Mouse (Mus musculus): ENCODE results near the gene Gm18596. TPM values are rescaled to one million over a fixed set of nuclear protein-coding genes. Genes with fewer than 3 reads are reported as not detected.
"Not testable (repeated sequence)": the region's sequence is repeated elsewhere in the genome, so short reads cannot be mapped to it uniquely, and the experiment has no call there.

Gene Gm18596
- total and polyA plus RNA-seq, 2 experiments from 2014 or later: not detected

DNA sequence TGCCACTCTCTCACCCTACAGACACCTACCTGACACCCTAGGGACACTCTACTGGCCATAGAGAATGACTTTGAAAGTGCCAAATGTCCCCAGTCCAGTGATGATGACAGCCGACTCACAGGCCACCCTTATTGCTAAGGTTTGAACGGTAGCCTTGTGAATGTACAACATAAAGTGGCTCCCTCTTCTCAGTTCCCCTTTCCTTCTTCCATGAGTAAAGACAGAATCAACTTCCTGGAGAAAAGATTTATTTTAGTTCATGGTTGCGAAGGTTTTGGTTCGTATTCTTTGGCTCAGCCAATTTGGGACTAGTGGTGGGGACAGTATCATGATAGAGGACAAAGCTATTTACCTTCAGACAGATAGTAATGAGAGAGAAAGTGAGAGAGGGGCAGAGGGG is 3.5 kb downstream of the Gm18596 start:
- ATAC-seq (ENCODE audit: low FRiP score): no peak
- H3K4me1 ChIP-seq (ENCODE audit: insufficient read depth, low read length): no peaks in the 10 kb centered on the region
- no peak for DNase-seq (ENCODE audit: low spot score)
- H3K4me3 ChIP-seq (ENCODE audit: low read depth, low read length): no peak overlapping the region
- no peaks in the 10 kb centered on the region for H3K9me3 ChIP-seq (ENCODE audit: low read length)
- no peak for TF ChIP-seq CTCF (IDR thresholded peaks at IDR 0.05)
- no peak overlapping the region for H3K4me2 ChIP-seq (ENCODE audit: low read depth, low read length, poor library complexity, severe bottlenecking)
- WGBS: 93% methylated on average over 4 of the region's 4 CpGs
- no peaks in the 10 kb centered on the region for H3K36me3 ChIP-seq (ENCODE audit: insufficient read depth, low read length)
- H3K9ac ChIP-seq (replicated peaks; ENCODE audit: low read length, poor library complexity, severe bottlenecking): no peak overlapping the region
- no peak overlapping the region for H3K27ac ChIP-seq (ENCODE audit: low read depth, low read length)
- H3K27me3 ChIP-seq (ENCODE audit: insufficient read depth, low read length): no peaks in the 10 kb centered on the region

DNA sequence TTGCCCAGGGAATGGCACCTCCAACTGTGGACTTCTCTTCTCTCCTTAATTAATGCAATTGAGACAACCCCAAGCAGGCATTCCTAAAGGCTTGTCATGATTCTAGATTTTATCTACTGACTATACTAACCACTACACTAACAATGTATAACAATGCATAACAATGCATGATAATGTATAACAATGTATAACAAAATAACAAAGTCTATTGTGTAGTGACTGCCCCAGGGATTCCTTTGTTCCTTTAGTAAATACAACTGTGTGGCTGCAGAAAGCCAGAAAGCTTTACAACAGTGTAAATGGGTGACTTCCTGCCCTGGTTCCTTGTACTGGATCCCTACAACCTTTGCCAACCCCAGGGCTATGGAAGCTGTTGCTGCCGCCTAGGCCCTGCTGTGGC is 6.5 kb downstream of the Gm18596 start:
- 93% methylated on average over 1 of the region's 1 CpGs for WGBS
- no peaks in the 10 kb centered on the region for H3K27me3 ChIP-seq (ENCODE audit: insufficient read depth, low read length)

GRCm38 (mm10) chr10:77729241-77729640 is 13.2 kb downstream of the Gm18596 start:
- H3K27me3 ChIP-seq (ENCODE audit: insufficient read depth, low read length): no peaks in the 10 kb centered on the region
- no peak for DNase-seq (ENCODE audit: low spot score)

More for the DNA sequence above, 6.5 kb downstream of the Gm18596 start:
- Histone ChIP-seq H3K4me3 (ENCODE audit: low read depth, low read length) (no peak overlapping the region), H3K36me3 (ENCODE audit: insufficient read depth, low read length) (no peaks in the 10 kb centered on the region), H3K9me3 (ENCODE audit: low read length) (no peaks in the 10 kb centered on the region), H3K9ac (replicated peaks; ENCODE audit: low read length, poor library complexity, severe bottlenecking) (no peak overlapping the region), H3K27ac (ENCODE audit: low read depth, low read length) (no peak overlapping the region), H3K4me1 (ENCODE audit: insufficient read depth, low read length) (no peaks in the 10 kb centered on the region), H3K4me2 (ENCODE audit: low read depth, low read length, poor library complexity, severe bottlenecking) (no peak overlapping the region)
- ATAC-seq (ENCODE audit: low FRiP score) (no peak), DNase-seq (ENCODE audit: low spot score) (no peak)
- no peak for TF ChIP-seq CTCF (IDR thresholded peaks at IDR 0.05)

DNA sequence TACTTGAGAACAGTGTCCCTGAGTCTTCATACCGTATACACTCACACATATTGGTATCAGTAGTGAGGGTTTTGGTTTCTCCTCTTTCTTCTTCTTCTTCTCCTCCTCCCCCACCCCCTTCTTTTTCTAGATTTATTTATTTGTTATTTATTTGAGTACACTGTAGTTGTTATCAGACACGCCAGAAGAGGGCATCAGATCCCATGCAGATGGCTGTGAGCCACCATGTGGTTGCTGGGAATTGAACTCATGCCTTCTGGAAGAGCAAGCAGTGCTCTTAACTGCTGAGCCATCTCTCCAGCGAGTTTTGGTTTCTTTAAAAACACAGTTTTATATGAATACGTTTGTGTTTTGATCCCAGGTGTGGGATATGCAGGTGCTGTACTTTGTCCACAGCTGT is 14.2 kb downstream of the Gm18596 start:
- 71% methylated on average over 4 of the region's 4 CpGs for WGBS
- H3K9ac ChIP-seq (replicated peaks; ENCODE audit: low read length, poor library complexity, severe bottlenecking): no peak overlapping the region
- no peak overlapping the region for H3K27ac ChIP-seq (ENCODE audit: low read depth, low read length)
- H3K4me2 ChIP-seq (ENCODE audit: low read depth, low read length, poor library complexity, severe bottlenecking): no peak overlapping the region
- H3K9me3 ChIP-seq (ENCODE audit: low read length): no peaks in the 10 kb centered on the region
- H3K4me3 ChIP-seq (ENCODE audit: low read depth, low read length): no peak overlapping the region
- ATAC-seq (ENCODE audit: low FRiP score): no peak
- H3K27me3 ChIP-seq (ENCODE audit: insufficient read depth, low read length): no peaks in the 10 kb centered on the region
- TF ChIP-seq CTCF (IDR thresholded peaks at IDR 0.05): peak; percentile 41
- H3K4me1 ChIP-seq (ENCODE audit: insufficient read depth, low read length): no peaks in the 10 kb centered on the region
- no peak for DNase-seq (ENCODE audit: low spot score)
- H3K36me3 ChIP-seq (ENCODE audit: insufficient read depth, low read length): no peaks in the 10 kb centered on the region

More at GRCm38 (mm10) chr10:77729241-77729640, 13.2 kb downstream of the Gm18596 start:
- no peaks in the 10 kb centered on the region for H3K36me3 ChIP-seq (ENCODE audit: insufficient read depth, low read length)
- H3K4me1 ChIP-seq (ENCODE audit: insufficient read depth, low read length): no peaks in the 10 kb centered on the region
- H3K4me2 ChIP-seq (ENCODE audit: low read depth, low read length, poor library complexity, severe bottlenecking): no peak overlapping the region
- WGBS: 57% methylated on average over 4 of the region's 4 CpGs
- peak; percentile 46 for TF ChIP-seq CTCF (IDR thresholded peaks at IDR 0.05)
- H3K4me3 ChIP-seq (ENCODE audit: low read depth, low read length): no peak overlapping the region
- H3K9me3 ChIP-seq (ENCODE audit: low read length): no peaks in the 10 kb centered on the region
- no peak overlapping the region for H3K27ac ChIP-seq (ENCODE audit: low read depth, low read length)
- no peak for ATAC-seq (ENCODE audit: low FRiP score)
- H3K9ac ChIP-seq (replicated peaks; ENCODE audit: low read length, poor library complexity, severe bottlenecking): no peak overlapping the region

DNA sequence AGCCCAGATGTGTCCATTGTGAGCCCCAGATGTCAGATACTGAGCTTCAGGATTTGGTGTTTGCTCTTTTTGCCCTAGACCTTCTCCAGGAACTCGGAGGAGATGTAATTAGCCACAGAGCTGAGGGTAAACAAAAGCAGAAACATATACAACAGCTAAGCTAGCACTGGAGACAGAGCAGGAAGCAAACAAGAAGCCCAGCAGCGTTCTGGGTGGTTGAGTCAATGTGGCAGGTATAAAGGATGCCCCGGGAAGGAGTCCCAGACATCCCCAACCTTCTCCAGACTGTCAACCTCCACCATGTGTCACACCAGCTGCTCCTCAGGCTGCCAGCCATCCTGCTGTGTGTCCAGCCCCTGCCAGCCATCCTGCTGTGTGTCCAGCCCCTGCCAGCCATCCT is 16.3 kb downstream of the Gm18596 start, which contains the start of gene Gm10100:
TSS of gene Gm10100 (plus strand) at position 301 of the 400 bp plus-strand sequence.
- no peaks in the 10 kb centered on the region for H3K9me3 ChIP-seq (ENCODE audit: low read length)

DNA sequence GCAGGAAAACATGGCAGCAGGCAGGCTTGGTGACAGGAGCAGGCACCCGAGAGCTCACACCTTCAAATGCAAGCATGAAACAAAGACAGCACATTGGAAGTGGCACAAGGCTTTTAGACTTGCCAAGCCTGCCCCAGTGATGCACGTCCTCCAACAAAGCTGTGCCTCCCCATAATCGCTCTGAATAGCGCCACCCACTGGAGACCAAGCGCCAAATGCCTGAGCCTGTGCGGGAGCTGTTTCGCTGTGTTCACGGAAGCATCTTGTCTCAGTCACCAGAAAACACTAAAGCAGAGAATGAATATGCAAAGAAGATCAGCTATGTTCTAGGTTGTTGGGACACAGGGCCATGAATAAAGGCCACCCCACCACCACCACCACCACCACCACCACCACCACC is 17.6 kb downstream of the Gm18596 start:
- no peak overlapping the region for H3K27ac ChIP-seq (ENCODE audit: low read depth, low read length)
- no peak overlapping the region for H3K4me3 ChIP-seq (ENCODE audit: low read depth, low read length)
- DNase-seq (ENCODE audit: low spot score) (no peak), ATAC-seq (ENCODE audit: low FRiP score) (no peak)
- TF ChIP-seq CTCF (IDR thresholded peaks at IDR 0.05): no peak
- no peak overlapping the region for H3K4me2 ChIP-seq (ENCODE audit: low read depth, low read length, poor library complexity, severe bottlenecking)
- no peaks in the 10 kb centered on the region for H3K36me3 ChIP-seq (ENCODE audit: insufficient read depth, low read length)
- no peak overlapping the region for H3K9ac ChIP-seq (replicated peaks; ENCODE audit: low read length, poor library complexity, severe bottlenecking)
- no peaks in the 10 kb centered on the region for H3K27me3 ChIP-seq (ENCODE audit: insufficient read depth, low read length)
- 73% methylated on average over 8 of the region's 8 CpGs for WGBS
- no peaks in the 10 kb centered on the region for H3K9me3 ChIP-seq (ENCODE audit: low read length)
- H3K4me1 ChIP-seq (ENCODE audit: insufficient read depth, low read length): no peaks in the 10 kb centered on the region

More for the DNA sequence above, 16.3 kb downstream of the Gm18596 start, which contains the start of gene Gm10100:
- 37% methylated on average over 3 of the region's 3 CpGs for WGBS
- no peak within 1 kb of the TSS for H3K9ac ChIP-seq (replicated peaks; ENCODE audit: low read length, poor library complexity, severe bottlenecking)
- no peak within 1 kb of the TSS for H3K27ac ChIP-seq (ENCODE audit: low read depth, low read length)
- H3K27me3 ChIP-seq (ENCODE audit: insufficient read depth, low read length): no peaks in the 10 kb centered on the region
- TF ChIP-seq CTCF (IDR thresholded peaks at IDR 0.05): no peak
- no peaks in the 10 kb centered on the region for H3K4me1 ChIP-seq (ENCODE audit: insufficient read depth, low read length)
- no peak within 1 kb of the TSS for H3K4me3 ChIP-seq (ENCODE audit: low read depth, low read length)
- no peaks in the 10 kb centered on the region for H3K36me3 ChIP-seq (ENCODE audit: insufficient read depth, low read length)
- DNase-seq (ENCODE audit: low spot score) (no peak), ATAC-seq (ENCODE audit: low FRiP score) (no peak)
- no peak within 1 kb of the TSS for H3K4me2 ChIP-seq (ENCODE audit: low read depth, low read length, poor library complexity, severe bottlenecking)

GRCm38 (mm10) chr10:77720299-77720698 is 22.1 kb downstream of the Gm18596 start, which contains the start of gene Krtap12-1:
TSS of gene Krtap12-1 (plus strand) at chr10:77720599.
- H3K36me3 ChIP-seq (ENCODE audit: insufficient read depth, low read length); ATAC-seq (ENCODE audit: low FRiP score); H3K9ac ChIP-seq (replicated peaks; ENCODE audit: low read length, poor library complexity, severe bottlenecking); H3K27ac ChIP-seq (ENCODE audit: low read depth, low read length); H3K4me1 ChIP-seq (ENCODE audit: insufficient read depth, low read length); H3K9me3 ChIP-seq (ENCODE audit: low read length); H3K27me3 ChIP-seq (ENCODE audit: insufficient read depth, low read length); H3K4me3 ChIP-seq (ENCODE audit: low read depth, low read length); DNase-seq (ENCODE audit: low spot score); H3K4me2 ChIP-seq (ENCODE audit: low read depth, low read length, poor library complexity, severe bottlenecking): not testable (repeated sequence)
- 89% methylated on average over 1 of the region's 1 CpGs for WGBS

All from midbrain, postnatal 0 days (tissue).